Comparison of ENCODE assay signal across 8 mouse cellular contexts in genomic region chr11:60311025-60311854, GRCm38 (mm10). TPM values are rescaled to one million over a fixed set of nuclear protein-coding genes. Genes with fewer than 3 reads are reported as not detected.
DNase-seq lines count a peak whose midpoint lies in the region; ATAC-seq lines count a peak whose summit lies in the region.

No protein-coding gene starts in this region.

- peak overlapping the region; percentile 57 for H3K9ac ChIP-seq in hindbrain, embryonic 11.5 days (ENCODE audit: low read depth, low read length)

- WGBS in hindbrain, embryonic 11.5 days = 5% methylated on average over 8 of the region's 8 CpGs

- no peaks in the 10 kb centered on the region for H3K36me3 ChIP-seq in hindbrain, embryonic 11.5 days (ENCODE audit: control insufficient read depth, insufficient read depth, low read length)

- no peaks in the 10 kb centered on the region for H3K27me3 ChIP-seq in hindbrain, embryonic 11.5 days (ENCODE audit: control insufficient read depth, insufficient read depth, low read length)

- DNase-seq in 3T3-L1 (ENCODE audit: low read depth, low spot score) = peak; percentile 86
- DNase-seq in cerebellum, adult 9-11 months = peak; percentile 89
- DNase-seq in frontal cortex, postnatal 25 days (ENCODE audit: low spot score in 2 of 2) = peak; percentile 66 to 67
- DNase-seq in hindbrain, embryonic 11.5 days (ENCODE audit: low spot score) = peak; percentile 59
- DNase-seq in layer of hippocampus, adult 9-10 months (ENCODE audit: low spot score) = peak; percentile 86
- DNase-seq in lung, adult 18-20 months = peak; percentile 53 to 75
- peak; percentile 68 for DNase-seq in ovary, postnatal 14 days (ENCODE audit: low spot score)
- DNase-seq in T-cell, adult 2 months (ENCODE audit: low spot score) = no peak

- peak; percentile 86 for ATAC-seq in hindbrain, embryonic 11.5 days (ENCODE audit: low FRiP score)

- no peaks in the 10 kb centered on the region for H3K9me3 ChIP-seq in hindbrain, embryonic 11.5 days (ENCODE audit: control insufficient read depth, low read length)

- H3K4me2 ChIP-seq in hindbrain, embryonic 11.5 days (replicated peaks; ENCODE audit: low read depth, low read length) = peak overlapping the region; percentile 14

- peak overlapping the region; percentile 88 for H3K27ac ChIP-seq in hindbrain, embryonic 11.5 days (ENCODE audit: low read depth, low read length)

- peaks cover 11% of the 10 kb centered on the region for H3K4me1 ChIP-seq in hindbrain, embryonic 11.5 days (replicated peaks; ENCODE audit: control insufficient read depth, insufficient read depth, low read length)

- H3K4me3 ChIP-seq in hindbrain, embryonic 11.5 days (ENCODE audit: low read depth, low read length) = no peak overlapping the region

RNA-seq across cellular contexts. Expression of gene Tom1l2, which starts 41.5 kb away (rescaled TPM):
- 13.9 and 15.8 TPM in 2 replicates for polyA plus RNA-seq in hindbrain, embryonic 11.5 days (2014; fragmentation: Nextera tagmentation; extraction: Ambion mirVana)

RNA-seq across cellular contexts. Expression of gene Drc3, which starts 41.9 kb away (rescaled TPM):
- 6.6 and 7.0 TPM in 2 replicates for polyA plus RNA-seq in hindbrain, embryonic 11.5 days (2014; fragmentation: Nextera tagmentation; extraction: Ambion mirVana)
